Mouse (Mus musculus): ENCODE measurements around the gene Acadvl. TPM values are rescaled to one million over a fixed set of nuclear protein-coding genes. Genes with fewer than 3 reads are reported as not detected.
"Not testable (repeated sequence)": the region's sequence is repeated elsewhere in the genome, so short reads cannot be mapped to it uniquely, and the experiment has no call there.

The Acadvl gene
- polyA plus RNA-seq, 1 experiment from 2014 or later, result 131 TPM

- peaks cover 63% of the 10 kb centered on the region for H3K4me1 ChIP-seq
- 84% methylated on average over 2 of the region's 2 CpGs for WGBS
- ATAC-seq (ENCODE audit: extremely low read depth, insufficient number of reproducible peaks, low FRiP score, low TSS enrichment); H3K27me3 ChIP-seq (replicated peaks); H3K9me3 ChIP-seq; H3K4me3 ChIP-seq; H3K27ac ChIP-seq (replicated peaks); H3K9ac ChIP-seq; H3K4me2 ChIP-seq: not testable (repeated sequence)
- peaks cover 31% of the 10 kb centered on the region for H3K36me3 ChIP-seq
These were observed 966 bp upstream of the Acadvl start for GRCm38 (mm10) chr11:70016177-70016576.

- H3K27ac ChIP-seq (replicated peaks), result no peak overlapping the region
- H3K27me3 ChIP-seq (replicated peaks), result no peaks in the 10 kb centered on the region
- no peak for ATAC-seq (ENCODE audit: extremely low read depth, insufficient number of reproducible peaks, low FRiP score, low TSS enrichment)
- H3K4me2 ChIP-seq, result peak overlapping the region; percentile 80
- H3K9ac ChIP-seq, result no peak overlapping the region
- H3K4me1 ChIP-seq, result peaks cover 59% of the 10 kb centered on the region
- H3K9me3 ChIP-seq, result no peaks in the 10 kb centered on the region
- peak overlapping the region; percentile 69 for H3K4me3 ChIP-seq
- H3K36me3 ChIP-seq, result peaks cover 36% of the 10 kb centered on the region
- 55% methylated on average over 6 of the region's 6 CpGs for WGBS
These were observed 466 bp upstream of the Acadvl start for GRCm38 (mm10) chr11:70015677-70016076.

GRCm38 (mm10) chr11:70014051-70014450 lies 1.2 kb downstream of the Acadvl start:
- 52% methylated on average over 5 of the region's 5 CpGs for WGBS
- Histone ChIP-seq H3K36me3 (peaks cover 52% of the 10 kb centered on the region), H3K4me2 (peak overlapping the region; percentile 80), H3K27me3 (replicated peaks) (no peaks in the 10 kb centered on the region), H3K9ac (peak overlapping the region; percentile 90), H3K27ac (replicated peaks) (no peak overlapping the region), H3K4me3 (peak overlapping the region; percentile 69), H3K9me3 (no peaks in the 10 kb centered on the region), H3K4me1 (peaks cover 43% of the 10 kb centered on the region)
- no peak for ATAC-seq (ENCODE audit: extremely low read depth, insufficient number of reproducible peaks, low FRiP score, low TSS enrichment)

GRCm38 (mm10) chr11:70013408-70013807 lies 1.8 kb downstream of the Acadvl start:
- no peaks in the 10 kb centered on the region for H3K27me3 ChIP-seq (replicated peaks)
- no peak overlapping the region for H3K27ac ChIP-seq (replicated peaks)
- WGBS, result 85% methylated on average over 3 of the region's 3 CpGs
- H3K36me3 ChIP-seq, result peaks cover 59% of the 10 kb centered on the region
- H3K4me3 ChIP-seq, result no peak overlapping the region
- no peak overlapping the region for H3K4me2 ChIP-seq
- H3K9ac ChIP-seq, result 0 out of 2 replicates have a peak overlapping the region, but pooled peaks have one; percentile 24
- no peak for ATAC-seq (ENCODE audit: extremely low read depth, insufficient number of reproducible peaks, low FRiP score, low TSS enrichment)
- no peaks in the 10 kb centered on the region for H3K9me3 ChIP-seq
- peaks cover 37% of the 10 kb centered on the region for H3K4me1 ChIP-seq

- Histone ChIP-seq H3K4me1 (peaks cover 34% of the 10 kb centered on the region), H3K9ac (0 out of 2 replicates have a peak overlapping the region, but pooled peaks have one; percentile 24), H3K4me2 (no peak overlapping the region), H3K9me3 (no peaks in the 10 kb centered on the region), H3K36me3 (peaks cover 64% of the 10 kb centered on the region), H3K27ac (replicated peaks) (no peak overlapping the region), H3K4me3 (no peak overlapping the region), H3K27me3 (replicated peaks) (no peaks in the 10 kb centered on the region)
- no peak for ATAC-seq (ENCODE audit: extremely low read depth, insufficient number of reproducible peaks, low FRiP score, low TSS enrichment)
- 86% methylated on average over 9 of the region's 9 CpGs for WGBS
These were observed 2.3 kb downstream of the Acadvl start for GRCm38 (mm10) chr11:70012931-70013330.

- Histone ChIP-seq H3K9ac (no peak overlapping the region), H3K9me3 (no peaks in the 10 kb centered on the region), H3K4me2 (no peak overlapping the region), H3K4me3 (no peak overlapping the region), H3K27ac (replicated peaks) (no peak overlapping the region), H3K36me3 (peaks cover 83% of the 10 kb centered on the region), H3K4me1 (peaks cover 22% of the 10 kb centered on the region), H3K27me3 (replicated peaks) (no peaks in the 10 kb centered on the region)
- ATAC-seq (ENCODE audit: extremely low read depth, insufficient number of reproducible peaks, low FRiP score, low TSS enrichment), result no peak
- WGBS, result 88% methylated on average over 10 of the region's 10 CpGs
These were observed 4.2 kb downstream of the Acadvl start for GRCm38 (mm10) chr11:70010961-70011360.

- ATAC-seq (ENCODE audit: extremely low read depth, insufficient number of reproducible peaks, low FRiP score, low TSS enrichment), result no peak
- peaks cover 87% of the 10 kb centered on the region for H3K36me3 ChIP-seq
- no peaks in the 10 kb centered on the region for H3K27me3 ChIP-seq (replicated peaks)
- H3K4me2 ChIP-seq, result no peak overlapping the region
- WGBS, result 85% methylated on average over 12 of the region's 12 CpGs
- H3K27ac ChIP-seq (replicated peaks), result no peak overlapping the region
- H3K9me3 ChIP-seq, result no peaks in the 10 kb centered on the region
- no peak overlapping the region for H3K4me3 ChIP-seq
- peaks cover 19% of the 10 kb centered on the region for H3K4me1 ChIP-seq
- no peak overlapping the region for H3K9ac ChIP-seq
These were observed 4.7 kb downstream of the Acadvl start for GRCm38 (mm10) chr11:70010548-70010947.

GRCm38 (mm10) chr11:70010033-70010432 lies 5.2 kb downstream of the Acadvl start:
- Histone ChIP-seq H3K9me3 (no peaks in the 10 kb centered on the region), H3K4me1 (peaks cover 16% of the 10 kb centered on the region), H3K27me3 (replicated peaks) (no peaks in the 10 kb centered on the region), H3K9ac (no peak overlapping the region), H3K4me3 (no peak overlapping the region), H3K4me2 (no peak overlapping the region), H3K36me3 (peaks cover 93% of the 10 kb centered on the region), H3K27ac (replicated peaks) (no peak overlapping the region)
- ATAC-seq (ENCODE audit: extremely low read depth, insufficient number of reproducible peaks, low FRiP score, low TSS enrichment), result no peak
- 83% methylated on average over 6 of the region's 6 CpGs for WGBS

- Histone ChIP-seq H3K4me3 (no peak overlapping the region), H3K4me1 (peaks cover 30% of the 10 kb centered on the region), H3K9ac (no peak overlapping the region), H3K27me3 (replicated peaks) (no peaks in the 10 kb centered on the region), H3K27ac (replicated peaks) (no peak overlapping the region), H3K9me3 (no peaks in the 10 kb centered on the region), H3K4me2 (no peak overlapping the region), H3K36me3 (peaks cover 65% of the 10 kb centered on the region)
- ATAC-seq (ENCODE audit: extremely low read depth, insufficient number of reproducible peaks, low FRiP score, low TSS enrichment), result no peak
- WGBS, result 53% methylated on average over 5 of the region's 5 CpGs
These were observed 9.7 kb downstream of the Acadvl start for GRCm38 (mm10) chr11:70005521-70005920.

- peak overlapping the region; percentile 44; the same call in 1 of the 2 replicates for H3K9ac ChIP-seq
- H3K4me3 ChIP-seq, result peak overlapping the region; percentile 79
- H3K4me2 ChIP-seq, result peak overlapping the region; percentile 79
- WGBS, result 81% methylated on average over 2 of the region's 2 CpGs
- peaks cover 61% of the 10 kb centered on the region for H3K36me3 ChIP-seq
- no peaks in the 10 kb centered on the region for H3K9me3 ChIP-seq
- no peak overlapping the region for H3K27ac ChIP-seq (replicated peaks)
- peaks cover 49% of the 10 kb centered on the region for H3K4me1 ChIP-seq
- ATAC-seq (ENCODE audit: extremely low read depth, insufficient number of reproducible peaks, low FRiP score, low TSS enrichment), result no peak
- H3K27me3 ChIP-seq (replicated peaks), result no peaks in the 10 kb centered on the region
These were observed 12.7 kb downstream of the Acadvl start for GRCm38 (mm10) chr11:70002471-70002870.

GRCm38 (mm10) chr11:70001865-70002264 lies 13.3 kb downstream of the Acadvl start:
- Histone ChIP-seq H3K36me3 (peaks cover 55% of the 10 kb centered on the region), H3K4me2 (peak overlapping the region; percentile 79), H3K4me1 (peaks cover 52% of the 10 kb centered on the region), H3K4me3 (peak overlapping the region; percentile 79), H3K27ac (replicated peaks) (no peak overlapping the region), H3K9ac (peak overlapping the region; percentile 93), H3K27me3 (replicated peaks) (no peaks in the 10 kb centered on the region), H3K9me3 (no peaks in the 10 kb centered on the region)
- no peak for ATAC-seq (ENCODE audit: extremely low read depth, insufficient number of reproducible peaks, low FRiP score, low TSS enrichment)

- peaks cover 48% of the 10 kb centered on the region for H3K36me3 ChIP-seq
- H3K4me1 ChIP-seq, result peaks cover 52% of the 10 kb centered on the region
- H3K27ac ChIP-seq (replicated peaks), result peak overlapping the region; percentile 96
- WGBS, result 9% methylated on average over 8 of the region's 8 CpGs
- ATAC-seq (ENCODE audit: extremely low read depth, insufficient number of reproducible peaks, low FRiP score, low TSS enrichment), result no peak
- no peaks in the 10 kb centered on the region for H3K27me3 ChIP-seq (replicated peaks)
- peak overlapping the region; percentile 79 for H3K4me3 ChIP-seq
- H3K4me2 ChIP-seq, result peak overlapping the region; percentile 79
- peak overlapping the region; percentile 93 for H3K9ac ChIP-seq
- no peaks in the 10 kb centered on the region for H3K9me3 ChIP-seq
These were observed 14.1 kb downstream of the Acadvl start for GRCm38 (mm10) chr11:70001159-70001558.

Measured in heart, embryonic 13.5 days (tissue).